Mouse (Mus musculus) liver, postnatal 0 days (tissue): Measurements from ENCODE around the gene Vdac1. TPM values are rescaled to one million over a fixed set of nuclear protein-coding genes. Genes with fewer than 3 reads are reported as not detected.

ENCODE experiments used
- ATAC-seq: fragments of 200-750 bp; cut with Nextera tagmentation; 2 replicates; pipeline ENCODE4 v1.8.0; 2017; ENCODE audit warnings: mild to moderate bottlenecking, moderate library complexity
- DNase-seq: peaks from one replicate; pipeline ENCODE4 v3.0.0-alpha.2; 2016
- H3K27ac ChIP-seq: fragments of 300-500 bp; sonication (generic); 2 replicates; pipeline ENCODE4 v1.5.1; 2014; ENCODE audit warnings: antibody characterized with exemption, moderate library complexity, mild to moderate bottlenecking, low read depth
- H3K27me3 ChIP-seq: fragments of 300-500 bp; sonication (generic); 2 replicates; pipeline ENCODE4 v1.6.1; 2014; ENCODE audit warnings: low read length, control low read depth, mixed read lengths; ENCODE audit not compliant: insufficient read depth
- H3K36me3 ChIP-seq: fragments of 300-500 bp; sonication (generic); replicated peaks from 2 replicates; pipeline ENCODE4 v1.6.1; 2014; ENCODE audit warnings: mild to moderate bottlenecking, control low read depth, low read length, moderate library complexity, mixed read lengths; ENCODE audit not compliant: insufficient read depth
- H3K4me1 ChIP-seq: fragments of 300-500 bp; sonication (generic); 2 replicates; pipeline ENCODE4 v1.6.1; 2014; ENCODE audit warnings: antibody characterized with exemption, mild to moderate bottlenecking, control low read depth; ENCODE audit not compliant: insufficient read depth
- H3K4me2 ChIP-seq: fragments of 300-500 bp; sonication (generic); 2 replicates; pipeline ENCODE4 v1.6.1; 2014; ENCODE audit warnings: low read depth, mild to moderate bottlenecking, low read length, moderate library complexity, mixed read lengths
- H3K4me3 ChIP-seq: fragments of 300-500 bp; sonication (generic); 2 replicates; pipeline ENCODE4 v1.5.1; 2014; ENCODE audit warnings: low read depth, low read length
- H3K9ac ChIP-seq: fragments of 300-500 bp; sonication (generic); replicated peaks from 2 replicates; pipeline ENCODE4 v1.6.1; 2014; ENCODE audit warnings: mild to moderate bottlenecking, moderate library complexity
- H3K9me3 ChIP-seq: fragments of 300-500 bp; sonication (generic); 2 replicates; pipeline ENCODE4 v1.6.1; 2016; ENCODE audit warnings: mild to moderate bottlenecking, control low read depth, low read length, mixed read lengths
- CTCF ChIP-seq: sonication (generic); IDR thresholded peaks from 2 replicates; pipeline ENCODE4 v1.5.1; 2016; ENCODE audit warnings: antibody characterized with exemption, low read depth
- EP300 ChIP-seq: IDR thresholded peaks from 2 replicates; pipeline ENCODE4 v1.6.1; 2016; ENCODE audit warnings: antibody characterized with exemption, low read depth, mild to moderate bottlenecking
- WGBS: fragments of 180-500 bp; shearing (Covaris S2); extraction: QIAGEN DNeasy Blood & Tissue Kit; methylation state at CpG from one replicate; pipeline ENCODE4 v1.1.7; 2014; ENCODE audit not compliant: insufficient replicate concordance; 5-methylcytosine and 5-hydroxymethylcytosine counted together
- polyA plus RNA-seq: library from polyadenylated mRNA; unstranded; fragments of >200 nt; fragmentation: Nextera tagmentation; extraction: Ambion mirVana; gene quantifications from 2 replicates; pipeline ENCODE4 v1.2.1, GENCODE M21; 2015

Vdac1 gene
- polyA plus RNA-seq, 1 experiment from 2014 or later = 101 TPM

DNA sequence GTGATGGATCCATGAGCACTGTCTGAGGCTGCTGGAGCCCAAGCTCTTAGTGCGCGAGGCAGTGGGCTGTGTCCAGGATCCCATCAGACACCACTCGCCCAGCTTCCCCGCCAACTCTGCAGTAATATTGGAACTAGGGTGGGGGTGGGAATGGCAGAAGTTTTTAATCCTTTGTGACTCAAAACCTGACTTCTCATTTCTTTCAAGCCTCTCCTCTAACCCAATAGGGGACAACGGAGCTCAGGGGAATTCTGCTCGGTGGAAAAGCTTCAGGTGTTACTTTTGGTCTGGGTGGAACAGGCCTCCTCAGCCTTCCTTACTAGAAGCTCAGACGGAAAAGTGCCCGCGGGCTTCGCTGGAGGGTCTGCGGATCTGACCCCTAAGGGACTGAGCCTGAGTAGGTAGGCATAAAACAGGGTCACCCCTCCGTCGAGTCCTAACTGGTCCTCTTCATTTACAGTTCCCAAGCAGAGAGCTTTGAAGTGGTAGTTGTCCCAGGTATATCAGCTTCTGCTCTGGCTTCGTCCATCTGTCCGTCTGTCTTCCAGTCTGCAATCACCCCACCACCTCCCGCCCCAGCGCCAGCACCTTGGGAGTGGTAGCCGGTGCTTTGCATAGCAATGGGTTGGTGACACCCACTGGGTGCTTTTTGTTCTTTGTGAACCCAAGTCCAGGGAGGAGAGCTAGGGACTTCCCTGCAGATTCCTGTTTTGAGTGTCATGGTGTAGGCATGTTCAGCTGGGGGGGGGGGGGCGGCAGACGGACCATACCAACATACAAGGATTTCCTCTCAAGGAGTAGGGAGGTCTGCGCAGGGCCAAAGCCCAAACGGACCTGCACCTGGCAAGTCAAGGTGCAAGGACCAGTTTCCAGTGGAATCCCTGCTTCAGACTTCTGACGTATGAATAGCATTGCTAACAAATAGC, 36.0 kb upstream of the Vdac1 start:
- TF ChIP-seq CTCF = no peak
- TF ChIP-seq EP300 = no peak
- Histone ChIP-seq H3K36me3 (no peaks in the 10 kb centered on the region), H3K27ac (no peak overlapping the region), H3K4me1 (no peaks in the 10 kb centered on the region), H3K9ac (no peak overlapping the region), H3K27me3 (no peaks in the 10 kb centered on the region), H3K4me3 (no peak overlapping the region), H3K4me2 (no peak overlapping the region), H3K9me3 (no peaks in the 10 kb centered on the region)
- WGBS = 75% methylated on average over 23 of the region's 23 CpGs
- ATAC-seq (no peak), DNase-seq (no peak)

DNA sequence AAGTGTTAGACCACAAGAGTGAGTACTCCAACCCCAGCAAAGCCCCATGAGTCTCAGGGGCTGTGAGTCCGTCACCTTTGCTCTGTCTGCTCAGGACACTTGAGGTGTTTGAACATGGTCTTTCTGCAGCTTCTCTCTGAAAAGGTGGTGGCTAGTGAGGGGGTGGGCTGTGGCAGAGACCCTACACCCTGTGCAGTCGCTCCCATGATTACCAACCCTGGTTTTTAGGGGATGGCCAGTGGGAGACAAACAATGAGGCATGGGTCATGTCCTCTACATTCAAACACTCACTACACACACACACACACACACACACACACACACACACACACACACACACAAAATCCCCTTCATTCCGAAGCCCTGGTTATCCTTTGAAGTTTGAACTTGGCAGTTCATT, 33.3 kb upstream of the Vdac1 start:
- Histone ChIP-seq H3K4me3 (no peak overlapping the region), H3K4me1 (no peaks in the 10 kb centered on the region), H3K27me3 (no peaks in the 10 kb centered on the region), H3K36me3 (no peaks in the 10 kb centered on the region), H3K4me2 (no peak overlapping the region), H3K27ac (no peak overlapping the region), H3K9ac (no peak overlapping the region), H3K9me3 (no peaks in the 10 kb centered on the region)
- ATAC-seq (no peak), DNase-seq (no peak)
- TF ChIP-seq CTCF (no peak), EP300 (no peak)
- WGBS = 50% methylated on average over 3 of the region's 3 CpGs

DNA sequence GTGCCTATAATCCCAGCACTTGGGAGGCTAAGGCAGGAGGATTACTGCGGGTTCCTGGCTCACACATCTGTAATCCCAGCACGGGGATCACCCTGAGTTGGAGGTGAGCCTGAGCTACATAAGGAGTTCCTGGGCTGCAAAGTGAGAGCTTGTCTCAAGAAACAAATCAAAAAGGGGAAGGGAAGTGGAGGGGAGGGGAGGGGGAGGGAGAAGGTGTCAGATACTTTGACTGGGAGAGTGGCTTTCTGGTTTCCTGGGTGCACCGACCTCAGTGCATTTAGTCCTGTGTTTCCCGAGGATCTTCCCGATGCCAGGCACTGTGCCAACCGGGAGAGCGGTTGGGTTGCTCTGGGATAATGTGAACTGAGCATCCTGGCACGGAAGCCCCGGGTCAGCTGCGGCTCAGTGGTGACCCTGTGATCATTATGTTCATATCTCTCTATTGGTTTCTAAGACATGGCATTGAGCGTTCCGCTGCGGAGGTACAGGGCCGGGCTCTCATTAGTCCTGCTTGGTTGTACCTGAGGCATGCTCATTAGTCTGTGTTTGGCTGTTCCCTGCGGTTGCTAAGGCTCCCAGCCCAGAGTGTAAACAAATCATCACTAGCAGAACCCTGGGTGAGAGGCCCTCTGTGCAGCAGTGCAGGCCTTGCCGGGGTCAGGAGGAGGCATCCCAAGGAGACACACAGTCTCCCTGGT, 28.1 kb upstream of the Vdac1 start:
- Histone ChIP-seq H3K4me2 (no peak overlapping the region), H3K27ac (no peak overlapping the region), H3K9me3 (no peaks in the 10 kb centered on the region), H3K9ac (no peak overlapping the region), H3K4me1 (no peaks in the 10 kb centered on the region), H3K36me3 (no peaks in the 10 kb centered on the region), H3K4me3 (no peak overlapping the region), H3K27me3 (no peaks in the 10 kb centered on the region)
- TF ChIP-seq CTCF (no peak), EP300 (no peak)
- 54% methylated on average over 16 of the region's 16 CpGs for WGBS
- DNase-seq = no peak
- ATAC-seq = no peak

DNA sequence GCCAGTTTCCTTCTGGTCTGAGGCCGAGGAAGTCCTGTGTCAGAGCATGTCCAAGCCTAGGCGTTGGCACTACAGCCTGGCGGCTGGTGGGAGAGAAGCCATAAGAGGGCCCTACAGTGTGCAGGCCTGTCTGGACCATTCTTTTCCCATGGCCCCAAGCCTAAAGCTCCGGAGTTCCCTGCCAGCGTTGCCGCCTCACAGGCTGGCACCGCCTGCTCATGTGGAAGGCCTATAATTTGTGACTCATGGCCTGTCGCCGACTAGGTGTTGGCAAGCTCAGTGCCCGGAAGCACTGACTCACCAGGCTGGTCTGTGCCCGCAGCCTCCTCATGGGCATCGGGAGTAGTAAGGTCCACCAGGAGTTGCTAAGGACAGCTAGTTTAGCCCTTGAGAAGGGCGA, 27.0 kb upstream of the Vdac1 start:
- Histone ChIP-seq H3K9ac (no peak overlapping the region), H3K27me3 (no peaks in the 10 kb centered on the region), H3K9me3 (no peaks in the 10 kb centered on the region), H3K4me1 (no peaks in the 10 kb centered on the region), H3K4me3 (no peak overlapping the region), H3K36me3 (no peaks in the 10 kb centered on the region), H3K27ac (no peak overlapping the region), H3K4me2 (no peak overlapping the region)
- 85% methylated on average over 13 of the region's 13 CpGs for WGBS
- ATAC-seq (no peak), DNase-seq (no peak)
- TF ChIP-seq CTCF (no peak), EP300 (no peak)

DNA sequence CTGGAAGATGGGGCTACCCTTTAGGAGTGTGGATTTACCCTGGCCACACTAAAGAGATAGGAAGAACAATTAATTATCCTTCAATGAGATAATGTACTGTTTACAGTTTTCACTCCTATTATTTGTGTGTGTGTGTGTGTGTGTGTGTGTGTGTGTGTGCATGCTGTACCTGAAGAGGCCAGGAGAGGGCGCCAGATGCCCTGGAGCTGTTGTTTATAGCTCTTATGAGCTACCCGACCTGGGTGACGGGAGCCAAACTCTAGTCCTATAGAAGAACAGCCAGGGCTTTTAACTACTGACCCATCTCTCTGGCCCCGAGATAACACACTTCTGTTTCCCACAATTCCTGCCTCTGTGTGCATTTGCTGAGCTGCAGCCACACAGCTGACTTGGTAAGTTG, 25.4 kb upstream of the Vdac1 start:
- TF ChIP-seq CTCF (peak; percentile 33), EP300 (no peak)
- ATAC-seq = no peak
- Histone ChIP-seq H3K9me3 (no peaks in the 10 kb centered on the region), H3K27me3 (no peaks in the 10 kb centered on the region), H3K9ac (no peak overlapping the region), H3K4me3 (no peak overlapping the region), H3K36me3 (no peaks in the 10 kb centered on the region), H3K4me1 (no peaks in the 10 kb centered on the region), H3K4me2 (no peak overlapping the region), H3K27ac (no peak overlapping the region)
- 77% methylated on average over 4 of the region's 4 CpGs for WGBS
- DNase-seq = no peak

DNA sequence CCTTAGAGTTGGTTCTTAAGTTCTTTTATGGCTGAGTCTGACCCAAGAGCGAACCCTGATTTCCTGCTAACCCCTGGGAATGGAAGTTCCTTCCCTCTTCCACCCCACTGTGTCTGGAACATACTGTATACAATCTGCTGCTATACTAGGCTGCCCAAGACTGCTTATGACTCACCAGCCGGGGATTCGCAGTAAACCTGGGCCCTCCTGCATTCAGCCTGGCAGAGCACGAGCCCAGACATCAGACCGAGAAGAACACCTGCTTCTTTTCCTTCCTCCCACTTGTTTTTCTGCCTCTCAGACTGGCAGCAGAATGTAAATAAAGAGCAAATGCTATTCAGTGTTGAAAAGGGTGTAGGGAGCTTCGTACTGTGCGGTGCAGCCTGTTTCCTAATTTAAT, 24.7 kb upstream of the Vdac1 start:
- ATAC-seq (no peak), DNase-seq (no peak)
- no peaks in the 10 kb centered on the region; the same call in 1 of the 2 replicates for H3K4me1 ChIP-seq
- WGBS = 66% methylated on average over 7 of the region's 7 CpGs
- TF ChIP-seq CTCF (no peak), EP300 (no peak)
- H3K4me3 ChIP-seq = no peak overlapping the region
- H3K27ac ChIP-seq = no peak overlapping the region
- H3K4me2 ChIP-seq = no peak overlapping the region
- H3K9me3 ChIP-seq = no peaks in the 10 kb centered on the region
- H3K36me3 ChIP-seq = no peaks in the 10 kb centered on the region
- H3K9ac ChIP-seq = no peak overlapping the region
- H3K27me3 ChIP-seq = no peaks in the 10 kb centered on the region
